Mouse (Mus musculus): ENCODE results near the gene Lcn8. TPM values are rescaled to one million over a fixed set of nuclear protein-coding genes. Genes with fewer than 3 reads are reported as not detected.

Lcn8 gene
- polyA plus RNA-seq, 1 experiment from 2014 or later = not detected

DNA sequence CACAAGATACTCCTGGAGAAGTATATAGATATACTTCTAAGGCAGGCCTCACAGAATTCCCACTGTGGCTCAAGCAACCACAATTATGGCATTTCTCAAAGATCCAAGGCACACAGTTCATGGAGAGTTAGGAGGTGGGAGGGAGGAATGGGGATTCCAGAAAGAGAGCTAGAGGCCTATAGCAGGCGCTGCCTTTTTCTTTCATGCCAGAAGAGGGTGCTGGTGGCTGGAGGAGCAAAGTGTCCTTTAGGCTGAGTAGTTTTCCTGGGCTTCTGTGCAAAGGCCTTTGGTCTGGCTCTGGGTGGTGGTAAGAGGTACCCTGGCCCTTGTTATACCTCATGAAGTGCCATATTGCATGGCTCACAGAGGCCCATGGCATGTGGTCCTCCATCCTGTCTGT, 18.9 kb upstream of the Lcn8 start:
- H3K9me3 ChIP-seq (replicated peaks; ENCODE audit: low read length) = no peaks in the 10 kb centered on the region
- H3K4me1 ChIP-seq (replicated peaks; ENCODE audit: insufficient read depth, low read length) = no peaks in the 10 kb centered on the region
- peak; percentile 42 for TF ChIP-seq CTCF (IDR thresholded peaks at IDR 0.05; ENCODE audit: low read depth)
- no peak for ATAC-seq (replicated peaks; ENCODE audit: low FRiP score, low read depth)
- no peaks in the 10 kb centered on the region for H3K36me3 ChIP-seq (ENCODE audit: insufficient read depth, low read length)
- H3K4me2 ChIP-seq (ENCODE audit: low read length) = no peak overlapping the region
- H3K4me3 ChIP-seq (replicated peaks; ENCODE audit: low read depth, low read length) = no peak overlapping the region
- DNase-seq (ENCODE audit: low spot score) = peak; percentile 21
- WGBS = 77% methylated on average over 1 of the region's 1 CpGs
- no peaks in the 10 kb centered on the region for H3K27me3 ChIP-seq (ENCODE audit: insufficient read depth, low read length)
- H3K9ac ChIP-seq (ENCODE audit: low read depth, low read length) = no peak overlapping the region
- H3K27ac ChIP-seq = no peak overlapping the region

DNA sequence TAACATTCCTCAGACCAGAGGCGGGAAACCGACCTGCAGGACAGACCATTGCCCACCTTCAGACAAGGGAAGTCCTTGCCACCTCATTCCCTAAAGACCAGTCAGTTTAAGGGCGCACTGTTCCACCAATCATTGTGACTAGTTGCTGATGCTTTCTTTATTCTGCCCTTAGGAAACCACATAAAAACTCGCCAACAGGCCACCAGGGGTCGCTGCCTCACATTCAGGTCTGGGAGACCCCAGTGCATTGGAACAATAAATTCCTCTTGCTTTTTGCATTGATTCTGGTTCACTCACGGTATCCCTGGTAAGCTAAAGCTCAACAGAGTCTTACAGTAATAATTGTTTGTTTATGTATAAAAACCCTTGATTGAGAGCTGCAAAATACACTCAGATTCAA, 13.0 kb upstream of the Lcn8 start:
- no peak overlapping the region for H3K4me3 ChIP-seq (replicated peaks; ENCODE audit: low read depth, low read length)
- TF ChIP-seq CTCF (IDR thresholded peaks at IDR 0.05; ENCODE audit: low read depth) = peak; percentile 76
- ATAC-seq (replicated peaks; ENCODE audit: low FRiP score, low read depth) = no peak
- H3K27me3 ChIP-seq (ENCODE audit: insufficient read depth, low read length) = no peaks in the 10 kb centered on the region
- no peaks in the 10 kb centered on the region for H3K9me3 ChIP-seq (replicated peaks; ENCODE audit: low read length)
- H3K36me3 ChIP-seq (ENCODE audit: insufficient read depth, low read length) = no peaks in the 10 kb centered on the region
- peak; percentile 49 for DNase-seq (ENCODE audit: low spot score)
- H3K4me2 ChIP-seq (ENCODE audit: low read length) = no peak overlapping the region
- H3K9ac ChIP-seq (ENCODE audit: low read depth, low read length) = no peak overlapping the region
- 20% methylated on average over 6 of the region's 6 CpGs for WGBS
- H3K27ac ChIP-seq = no peak overlapping the region
- H3K4me1 ChIP-seq (replicated peaks; ENCODE audit: insufficient read depth, low read length) = no peaks in the 10 kb centered on the region

GRCm38 (mm10) chr2:25654502-25654901, 1.6 kb downstream of the Lcn8 start:
- no peak overlapping the region for H3K9ac ChIP-seq (ENCODE audit: low read depth, low read length)
- no peak for TF ChIP-seq CTCF (IDR thresholded peaks at IDR 0.05; ENCODE audit: low read depth)
- H3K27me3 ChIP-seq (ENCODE audit: insufficient read depth, low read length) = no peaks in the 10 kb centered on the region
- ATAC-seq (replicated peaks; ENCODE audit: low FRiP score, low read depth) (no peak), DNase-seq (ENCODE audit: low spot score) (peak; percentile 15)
- H3K4me1 ChIP-seq (replicated peaks; ENCODE audit: insufficient read depth, low read length) = no peaks in the 10 kb centered on the region
- H3K27ac ChIP-seq = no peak overlapping the region
- H3K4me3 ChIP-seq (replicated peaks; ENCODE audit: low read depth, low read length) = no peak overlapping the region
- no peak overlapping the region for H3K4me2 ChIP-seq (ENCODE audit: low read length)
- no peaks in the 10 kb centered on the region for H3K36me3 ChIP-seq (ENCODE audit: insufficient read depth, low read length)
- 39% methylated on average over 1 of the region's 1 CpGs for WGBS
- no peaks in the 10 kb centered on the region for H3K9me3 ChIP-seq (replicated peaks; ENCODE audit: low read length)

- no peaks in the 10 kb centered on the region for H3K9me3 ChIP-seq (replicated peaks; ENCODE audit: low read length)
- H3K36me3 ChIP-seq (ENCODE audit: insufficient read depth, low read length) = no peaks in the 10 kb centered on the region
- 87% methylated on average over 4 of the region's 4 CpGs for WGBS
- H3K4me1 ChIP-seq (replicated peaks; ENCODE audit: insufficient read depth, low read length) = no peaks in the 10 kb centered on the region
- ATAC-seq (replicated peaks; ENCODE audit: low FRiP score, low read depth) (no peak), DNase-seq (ENCODE audit: low spot score) (no peak)
- H3K9ac ChIP-seq (ENCODE audit: low read depth, low read length) = no peak overlapping the region
- no peak overlapping the region for H3K4me2 ChIP-seq (ENCODE audit: low read length)
- no peak overlapping the region for H3K4me3 ChIP-seq (replicated peaks; ENCODE audit: low read depth, low read length)
- no peaks in the 10 kb centered on the region for H3K27me3 ChIP-seq (ENCODE audit: insufficient read depth, low read length)
- H3K27ac ChIP-seq = no peak overlapping the region
- TF ChIP-seq CTCF (IDR thresholded peaks at IDR 0.05; ENCODE audit: low read depth) = no peak
These were observed 3.8 kb downstream of the Lcn8 start for GRCm38 (mm10) chr2:25656691-25657090.

DNA sequence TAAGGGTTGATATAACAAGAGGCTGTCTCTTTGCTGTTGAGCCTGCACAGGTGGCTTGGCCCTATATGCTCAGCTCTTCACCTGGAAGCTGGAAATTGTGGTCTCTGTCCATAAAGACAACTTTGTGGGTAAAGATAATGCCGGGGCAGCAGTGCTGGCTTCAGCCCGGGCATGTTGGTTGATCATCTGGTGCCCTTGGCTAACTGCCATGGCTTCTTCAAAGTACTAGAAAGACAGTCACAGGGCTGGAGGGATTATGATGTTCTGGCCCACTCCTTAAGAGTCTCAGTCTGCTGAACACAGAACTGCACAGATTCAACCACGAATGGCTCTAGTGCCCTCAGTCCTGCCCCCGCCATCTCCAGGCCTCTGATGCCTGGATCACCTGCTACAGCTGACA, 4.3 kb downstream of the Lcn8 start:
- no peak for TF ChIP-seq CTCF (IDR thresholded peaks at IDR 0.05; ENCODE audit: low read depth)
- no peak overlapping the region for H3K4me2 ChIP-seq (ENCODE audit: low read length)
- no peak overlapping the region for H3K27ac ChIP-seq
- no peak overlapping the region for H3K4me3 ChIP-seq (replicated peaks; ENCODE audit: low read depth, low read length)
- no peak overlapping the region for H3K9ac ChIP-seq (ENCODE audit: low read depth, low read length)
- DNase-seq (ENCODE audit: low spot score) (no peak), ATAC-seq (replicated peaks; ENCODE audit: low FRiP score, low read depth) (no peak)
- no peaks in the 10 kb centered on the region for H3K4me1 ChIP-seq (replicated peaks; ENCODE audit: insufficient read depth, low read length)
- no peaks in the 10 kb centered on the region for H3K27me3 ChIP-seq (ENCODE audit: insufficient read depth, low read length)
- 72% methylated on average over 4 of the region's 4 CpGs for WGBS
- no peaks in the 10 kb centered on the region for H3K36me3 ChIP-seq (ENCODE audit: insufficient read depth, low read length)
- no peaks in the 10 kb centered on the region for H3K9me3 ChIP-seq (replicated peaks; ENCODE audit: low read length)

DNA sequence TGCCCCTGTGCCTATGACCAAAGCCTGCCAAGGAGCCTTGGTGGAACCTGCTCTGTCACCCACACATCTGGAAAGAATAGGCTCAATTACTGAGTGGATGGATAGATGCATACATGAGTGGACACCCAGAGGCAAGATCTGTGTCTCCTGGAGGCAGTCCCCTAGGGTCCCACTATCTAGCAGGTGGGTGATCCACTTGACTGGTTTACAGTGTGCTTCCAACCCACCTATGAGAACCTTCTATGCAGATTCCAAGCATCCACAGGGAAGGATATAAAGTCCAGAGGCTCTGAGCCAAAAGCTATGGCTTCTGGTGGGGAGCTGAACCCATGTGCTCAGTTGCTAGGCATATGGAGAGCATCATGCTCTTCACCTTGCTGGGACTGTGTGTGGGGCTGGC, 4.7 kb downstream of the Lcn8 start, which contains the start of gene Lcn5:
Gene Lcn5 (plus strand): TSS at position 301 of the 400 bp plus-strand sequence.
- no peaks in the 10 kb centered on the region for H3K9me3 ChIP-seq (replicated peaks; ENCODE audit: low read length)
- no peak within 1 kb of the TSS for H3K9ac ChIP-seq (ENCODE audit: low read depth, low read length)
- no peak within 1 kb of the TSS for H3K27ac ChIP-seq
- H3K4me3 ChIP-seq (replicated peaks; ENCODE audit: low read depth, low read length) = no peak within 1 kb of the TSS
- no peaks in the 10 kb centered on the region for H3K36me3 ChIP-seq (ENCODE audit: insufficient read depth, low read length)
- no peak for TF ChIP-seq CTCF (IDR thresholded peaks at IDR 0.05; ENCODE audit: low read depth)
- DNase-seq (ENCODE audit: low spot score) (no peak), ATAC-seq (replicated peaks; ENCODE audit: low FRiP score, low read depth) (no peak)
- H3K4me1 ChIP-seq (replicated peaks; ENCODE audit: insufficient read depth, low read length) = no peaks in the 10 kb centered on the region
- H3K4me2 ChIP-seq (ENCODE audit: low read length) = no peak within 1 kb of the TSS
- H3K27me3 ChIP-seq (ENCODE audit: insufficient read depth, low read length) = no peaks in the 10 kb centered on the region

DNA sequence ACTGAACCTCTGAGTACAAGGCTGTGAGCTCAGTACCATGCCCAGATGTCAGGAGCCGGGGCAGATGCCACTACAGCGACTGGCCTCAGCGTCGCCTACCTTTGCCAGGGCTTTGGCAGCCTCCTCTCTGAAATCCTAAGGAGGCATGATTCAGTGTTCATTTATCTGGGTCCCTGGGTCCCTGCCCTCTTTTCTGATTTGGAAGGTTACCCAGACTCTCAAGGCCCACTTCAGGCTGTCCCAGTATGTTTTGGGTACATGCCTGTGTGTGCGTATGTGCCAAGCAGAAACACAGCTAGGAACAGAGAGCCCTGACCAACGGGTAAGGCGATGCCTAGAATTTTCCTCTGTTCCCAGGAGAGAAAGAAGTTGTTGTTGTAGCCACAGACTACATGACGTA, 7.4 kb downstream of the Lcn8 start:
- 78% methylated on average over 8 of the region's 8 CpGs for WGBS

More for the DNA sequence above, 7.4 kb downstream of the Lcn8 start:
- Histone ChIP-seq H3K4me1 (replicated peaks; ENCODE audit: insufficient read depth, low read length) (no peaks in the 10 kb centered on the region), H3K27ac (no peak overlapping the region), H3K4me2 (ENCODE audit: low read length) (no peak overlapping the region), H3K9me3 (replicated peaks; ENCODE audit: low read length) (no peaks in the 10 kb centered on the region), H3K36me3 (ENCODE audit: insufficient read depth, low read length) (no peaks in the 10 kb centered on the region), H3K27me3 (ENCODE audit: insufficient read depth, low read length) (no peaks in the 10 kb centered on the region), H3K9ac (ENCODE audit: low read depth, low read length) (no peak overlapping the region), H3K4me3 (replicated peaks; ENCODE audit: low read depth, low read length) (no peak overlapping the region)
- no peak for ATAC-seq (replicated peaks; ENCODE audit: low FRiP score, low read depth)
- no peak for DNase-seq (ENCODE audit: low spot score)
- no peak for TF ChIP-seq CTCF (IDR thresholded peaks at IDR 0.05; ENCODE audit: low read depth)

Data from kidney, postnatal 0 days (tissue).